Mouse (Mus musculus): ENCODE results near the gene Gcfc2.

Gcfc2 gene

DNA sequence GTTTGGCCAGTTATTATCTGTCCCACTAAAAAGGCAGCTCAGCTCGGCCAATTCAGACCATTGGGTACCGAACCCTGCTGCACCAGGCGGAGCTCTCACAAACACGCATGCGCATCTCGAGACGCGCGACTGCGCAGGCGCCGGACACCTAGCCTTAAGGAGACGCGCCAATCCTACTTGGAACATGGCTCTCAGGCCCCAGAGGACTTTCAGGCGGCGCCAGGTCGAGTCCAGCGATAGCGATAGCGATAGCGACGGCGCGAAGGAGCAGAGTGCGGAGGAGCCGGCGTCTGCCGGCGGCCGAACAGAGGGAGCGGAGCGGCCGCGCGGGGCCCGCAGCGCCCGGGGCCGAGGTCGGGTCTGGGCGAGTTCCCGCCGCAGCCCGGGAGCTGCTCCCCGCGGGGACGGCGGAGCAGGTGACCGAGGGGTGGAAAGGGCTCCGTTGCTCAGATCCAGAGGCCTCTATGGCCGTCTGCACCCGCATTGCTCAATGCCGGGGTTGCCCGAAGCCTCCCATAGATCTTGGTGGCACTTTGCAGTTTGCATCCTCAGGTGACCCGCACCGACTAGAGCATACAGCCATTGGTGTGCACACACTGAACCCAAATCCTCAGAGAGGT, at the start of gene Gcfc2:
Gene Gcfc2 (plus strand): TSS at position 147 of the 620 bp plus-strand sequence.
- DNase-seq: peak; percentile 93 to 95

DNA sequence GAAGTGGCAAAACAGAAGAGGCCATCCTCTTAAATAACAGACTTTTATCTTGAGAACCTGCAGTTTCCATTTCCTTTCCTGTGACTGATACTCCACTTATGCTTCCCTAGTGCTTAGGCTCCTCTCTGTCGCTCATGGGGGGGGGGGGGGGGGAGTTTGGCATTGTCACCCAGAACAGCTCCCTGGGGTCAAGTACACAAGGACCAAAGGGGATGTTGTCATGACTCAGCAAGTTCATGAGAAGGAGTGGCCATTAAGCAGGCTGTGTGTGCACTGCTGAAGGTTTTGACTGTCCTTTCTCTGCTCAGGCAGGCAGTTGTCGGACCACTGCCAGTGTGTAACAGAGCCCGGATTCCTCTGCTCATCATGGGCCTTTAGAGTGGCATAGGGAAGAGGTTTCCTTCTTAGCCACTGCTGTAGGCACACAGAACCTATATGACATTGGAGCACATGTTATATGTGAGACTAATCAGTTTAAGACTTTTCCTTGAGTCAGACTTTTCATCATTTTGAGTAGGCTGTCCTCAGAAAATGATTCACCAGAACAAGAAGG, 27.7 kb upstream of the Gcfc2 start:
- DNase-seq: no peak

DNA sequence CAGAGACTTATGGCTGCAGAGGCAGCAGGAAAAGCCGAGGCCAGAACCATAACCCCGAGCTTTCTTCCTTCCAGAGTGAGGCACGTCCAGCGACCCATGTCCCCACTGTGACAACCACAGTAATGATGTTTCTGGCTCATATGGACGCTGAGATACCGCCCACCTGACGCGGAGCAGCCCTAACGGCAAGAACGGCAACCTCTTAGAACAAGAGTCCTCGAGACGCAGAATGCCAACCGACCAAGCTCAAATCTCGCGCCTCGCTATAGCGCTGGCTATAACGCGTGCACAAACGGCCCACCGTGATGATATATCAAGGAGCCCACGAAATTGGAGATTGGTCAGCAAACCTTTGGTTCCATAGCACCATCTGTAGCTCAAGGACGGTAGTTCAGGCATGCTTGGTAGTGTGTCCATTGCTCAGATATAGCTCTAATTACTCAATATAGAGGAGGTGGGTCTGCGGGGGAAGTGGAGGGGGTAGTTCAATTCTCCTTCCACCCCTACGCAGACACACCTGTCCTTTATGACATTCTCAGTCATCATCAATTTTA, 13.1 kb upstream of the Gcfc2 start:
- DNase-seq: no peak

DNA sequence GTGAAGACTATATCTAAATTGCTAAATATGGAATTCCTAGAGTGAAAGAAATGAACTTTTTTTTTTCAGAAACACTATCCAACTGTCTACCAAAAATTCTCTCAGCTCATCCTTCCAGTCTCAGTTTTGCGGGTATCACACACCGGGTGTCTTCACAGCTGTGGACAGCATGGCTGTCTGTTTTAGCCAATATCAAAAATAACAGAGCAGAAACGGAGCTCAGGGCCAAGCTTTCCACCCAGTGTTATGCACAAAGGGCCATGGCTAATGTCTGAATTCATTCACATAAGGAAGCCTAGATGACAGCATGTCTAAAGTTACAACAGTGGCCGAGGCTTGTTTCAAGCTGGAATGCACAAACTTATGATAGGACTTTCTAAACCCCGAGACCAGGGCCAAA, 12.2 kb upstream of the Gcfc2 start:
- no peak for DNase-seq

DNA sequence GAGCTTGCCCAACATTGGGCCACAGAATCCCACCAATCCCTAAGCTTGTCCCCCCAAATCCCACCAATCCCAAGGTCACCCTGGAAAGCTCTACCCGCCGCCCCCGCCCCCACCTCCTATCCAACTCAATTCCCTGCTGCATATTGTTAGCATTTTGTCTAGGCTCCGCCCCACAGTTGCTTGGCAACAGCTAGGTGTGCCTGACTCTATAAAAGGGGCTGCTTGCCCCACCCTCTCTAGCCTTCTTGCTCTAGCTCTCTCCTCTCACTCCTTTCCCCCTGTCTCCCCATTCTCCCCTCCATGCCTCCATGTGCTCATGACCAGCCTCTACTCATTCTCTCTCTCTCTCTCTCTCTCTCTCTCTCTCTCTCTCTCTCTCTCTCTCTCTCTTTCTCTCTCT, 11.8 kb upstream of the Gcfc2 start:
- no peak for DNase-seq

DNA sequence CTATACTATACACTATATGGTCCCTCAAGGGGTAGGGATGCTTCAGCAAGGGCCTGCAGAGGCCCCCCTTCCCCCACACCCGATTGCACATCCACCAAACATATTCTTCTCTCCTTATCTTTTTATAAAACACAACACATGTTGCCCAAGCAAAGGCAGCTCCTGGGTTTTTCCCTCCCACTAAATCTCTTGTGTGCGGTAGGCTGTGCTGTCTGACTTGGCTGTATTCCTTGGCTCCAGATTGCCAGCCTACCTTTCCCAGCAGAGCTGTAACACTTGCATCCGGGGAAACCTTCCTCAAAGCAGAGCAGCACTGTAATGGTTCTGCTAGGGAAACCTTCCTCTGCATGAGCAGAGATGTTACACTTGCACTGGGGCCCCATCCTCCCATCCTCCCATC, 11.3 kb upstream of the Gcfc2 start:
- DNase-seq: no peak

DNA sequence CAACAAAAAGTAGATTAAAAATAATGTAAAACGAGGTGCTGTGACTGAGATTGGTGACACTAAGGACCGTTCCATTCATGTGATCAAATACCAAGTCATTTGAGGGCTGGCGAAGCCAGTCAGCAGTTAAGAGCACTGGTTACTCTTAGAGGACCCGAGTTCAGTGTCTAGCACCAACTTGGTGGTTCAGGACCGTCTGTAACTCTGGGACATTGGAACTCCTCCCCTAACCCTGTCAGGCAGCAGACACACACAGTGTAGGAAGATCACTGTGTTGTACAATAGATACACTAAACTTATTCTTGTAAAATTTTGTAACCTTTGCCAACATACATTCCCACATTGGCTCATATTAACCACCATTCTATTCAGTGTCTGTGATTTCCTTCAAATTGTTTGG, 835 bp downstream of the Gcfc2 start:
- DNase-seq: no peak

DNA sequence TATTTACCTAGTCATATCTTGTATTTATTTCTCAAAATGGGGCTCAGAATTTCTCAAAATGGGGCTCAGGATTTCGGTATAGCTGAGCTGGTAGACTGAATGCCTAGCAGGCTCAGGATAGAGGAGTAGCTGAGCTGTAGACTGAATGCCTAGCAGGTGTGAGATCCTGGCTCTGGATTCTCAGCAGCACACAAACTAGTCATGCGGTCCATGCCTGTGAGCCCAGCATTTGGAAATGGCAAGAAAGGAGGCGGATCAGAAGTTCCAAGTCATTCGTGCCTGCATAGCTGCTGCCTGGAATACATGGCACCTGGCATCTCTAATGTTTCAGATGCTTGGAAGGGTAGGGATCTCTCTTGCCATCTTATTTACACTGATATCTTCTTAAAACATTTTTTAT, 5.9 kb downstream of the Gcfc2 start:
- DNase-seq: no peak

DNA sequence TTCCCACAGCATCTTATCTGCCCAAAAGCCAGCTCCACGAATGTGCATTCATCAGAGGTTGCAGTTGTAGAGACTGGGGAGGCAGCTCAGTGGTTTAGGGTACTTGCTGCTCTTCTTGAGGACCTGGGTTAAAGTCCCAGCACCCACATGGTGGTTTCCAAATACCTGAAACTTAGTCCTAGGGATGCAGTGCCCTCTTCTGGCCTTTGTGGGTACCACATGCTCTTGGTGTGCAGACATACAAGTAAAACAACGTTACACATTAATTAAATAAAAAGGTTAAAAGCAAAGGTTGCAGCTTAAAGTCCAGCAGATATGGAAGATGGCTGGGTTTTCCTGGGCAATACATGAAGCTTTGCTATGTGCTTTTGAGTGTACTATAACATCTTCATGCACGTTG, 9.8 kb downstream of the Gcfc2 start:
- DNase-seq: no peak

DNA sequence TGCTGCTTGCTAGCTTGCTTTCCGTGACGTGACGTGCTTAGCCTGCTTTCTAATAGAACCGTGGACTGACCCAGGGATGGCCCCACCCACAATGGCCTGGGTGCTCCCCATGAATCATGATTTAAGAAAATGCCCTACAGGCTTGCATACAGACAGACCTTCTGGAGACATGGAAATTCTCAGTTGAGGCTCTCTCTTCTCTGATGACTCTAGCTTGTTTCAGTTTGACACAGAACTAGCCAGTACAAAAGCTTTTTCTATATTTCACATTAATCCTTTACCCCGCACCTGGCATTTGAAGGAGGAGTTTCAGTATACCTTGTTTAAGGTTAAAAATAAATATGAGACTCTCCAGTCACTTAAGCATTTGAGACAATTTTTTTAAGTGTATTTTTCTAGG, 18.2 kb downstream of the Gcfc2 start:
- DNase-seq: no peak

DNA sequence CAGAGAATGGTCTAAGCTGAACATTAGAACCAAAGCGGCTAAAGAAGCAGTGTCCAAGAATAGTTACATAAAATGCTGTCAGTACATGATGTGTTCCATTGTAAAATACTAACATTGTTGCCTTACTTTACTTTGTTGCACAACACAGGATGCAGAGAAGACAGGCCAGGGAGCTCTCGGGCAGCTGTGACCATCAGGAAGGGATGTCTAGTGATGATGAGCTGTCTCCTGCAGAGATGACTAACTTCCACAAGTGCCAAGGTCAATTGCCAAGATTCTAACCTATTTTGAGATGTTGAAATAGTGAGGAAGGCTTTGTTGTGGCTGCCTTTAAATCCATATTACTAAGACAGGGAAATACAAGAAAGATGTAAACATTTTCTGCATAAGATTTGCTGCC, 19.8 kb downstream of the Gcfc2 start:
- DNase-seq: no peak

DNA sequence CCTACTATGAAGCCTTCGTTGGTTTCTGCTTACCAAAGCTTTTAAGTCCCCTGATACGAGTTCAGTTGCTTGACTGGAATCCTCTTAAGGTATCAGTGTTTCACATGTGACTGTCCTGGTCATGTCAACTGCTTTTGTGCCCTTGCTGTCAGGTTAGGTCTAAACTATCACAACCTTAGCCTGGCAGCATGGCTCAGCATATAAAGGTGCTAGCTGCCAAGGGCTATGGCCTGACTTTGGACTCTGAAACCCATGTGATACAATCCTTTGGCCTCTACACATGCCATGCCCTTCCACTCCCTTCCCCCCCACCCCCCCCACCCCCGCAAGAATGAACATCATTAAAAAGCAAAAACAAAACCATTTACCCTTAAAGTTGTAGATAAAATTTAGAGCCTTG, 21.0 kb downstream of the Gcfc2 start:
- no peak for DNase-seq

DNA sequence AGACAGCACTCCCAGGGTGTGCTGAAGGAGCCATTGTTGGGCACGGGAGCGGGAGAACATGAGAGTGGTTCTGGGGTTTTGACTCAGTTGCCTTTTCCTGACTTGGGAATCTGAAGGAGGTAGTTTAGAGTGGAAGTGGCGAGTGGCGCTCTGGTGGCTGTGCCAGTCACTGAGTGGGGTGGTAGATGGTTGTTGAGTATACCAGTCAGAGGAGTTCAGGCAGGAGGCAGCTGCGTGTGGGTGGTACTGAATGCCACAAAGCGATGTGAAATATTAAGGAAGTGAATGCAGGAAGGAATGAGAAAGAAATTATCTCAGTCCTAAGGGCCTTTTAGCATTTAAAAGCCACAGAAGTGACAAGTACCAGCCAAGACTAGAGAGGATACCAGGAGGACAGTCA, 23.4 kb downstream of the Gcfc2 start:
- no peak for DNase-seq

DNA sequence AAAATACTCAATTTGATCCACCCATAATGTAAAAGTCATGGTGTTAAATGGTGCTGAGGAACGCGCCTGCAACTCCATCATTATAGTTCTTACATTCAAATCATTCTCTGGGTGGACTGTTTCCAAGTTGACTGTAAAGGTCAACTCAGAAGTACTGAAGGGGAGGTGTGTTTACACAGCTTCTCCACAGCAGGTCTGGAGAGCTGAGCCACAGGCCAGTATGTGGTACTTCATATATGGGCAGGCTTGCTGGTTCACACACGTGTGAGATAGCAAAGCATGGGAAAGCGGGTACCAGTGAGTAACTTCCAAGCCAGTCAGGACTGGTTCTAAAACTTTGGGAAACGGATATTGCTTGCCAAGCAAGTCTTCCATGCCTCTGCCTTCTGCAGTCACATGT, 31.7 kb downstream of the Gcfc2 start:
- peak; percentile 17 to 42 for DNase-seq

DNA sequence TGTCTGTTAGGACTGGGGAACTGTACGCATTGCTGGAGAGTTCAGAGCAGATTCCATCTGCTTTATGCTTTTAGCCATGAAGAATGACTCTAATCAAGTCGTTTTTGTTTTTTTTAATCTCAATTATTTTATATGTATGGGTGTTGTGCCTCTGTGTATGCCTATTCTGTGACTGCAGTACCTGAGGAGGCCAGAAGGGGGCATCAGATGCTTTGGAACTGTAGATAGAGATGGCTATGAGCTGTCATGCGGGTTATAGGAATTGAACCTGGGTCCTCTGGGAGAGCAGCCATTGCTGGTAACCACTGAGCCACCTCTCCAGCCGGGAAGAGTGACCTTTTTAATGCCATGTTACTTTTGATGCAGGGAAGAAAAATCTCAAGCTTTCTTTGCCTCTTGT, 32.9 kb downstream of the Gcfc2 start:
- no peak for DNase-seq

DNA sequence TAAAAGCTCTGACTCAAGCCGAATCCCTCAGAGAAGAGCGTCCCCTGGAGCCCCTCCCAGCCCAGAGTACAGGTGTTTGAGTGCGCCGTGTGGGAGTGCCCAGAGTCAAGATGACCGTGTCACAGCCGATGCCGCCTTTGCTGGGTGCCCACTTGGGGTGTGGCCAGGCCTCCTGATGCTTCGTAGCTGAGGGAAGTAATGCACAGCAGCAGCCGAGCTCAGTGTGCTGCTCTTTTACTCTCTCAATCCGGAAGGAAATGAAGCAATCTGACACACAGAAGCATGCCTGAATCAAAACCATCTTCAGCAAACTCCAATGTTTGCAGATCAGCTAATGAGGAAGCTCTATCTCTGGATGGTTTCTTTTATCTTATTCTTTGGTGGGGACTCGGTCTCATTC, 34.5 kb downstream of the Gcfc2 start:
- no peak for DNase-seq

DNA sequence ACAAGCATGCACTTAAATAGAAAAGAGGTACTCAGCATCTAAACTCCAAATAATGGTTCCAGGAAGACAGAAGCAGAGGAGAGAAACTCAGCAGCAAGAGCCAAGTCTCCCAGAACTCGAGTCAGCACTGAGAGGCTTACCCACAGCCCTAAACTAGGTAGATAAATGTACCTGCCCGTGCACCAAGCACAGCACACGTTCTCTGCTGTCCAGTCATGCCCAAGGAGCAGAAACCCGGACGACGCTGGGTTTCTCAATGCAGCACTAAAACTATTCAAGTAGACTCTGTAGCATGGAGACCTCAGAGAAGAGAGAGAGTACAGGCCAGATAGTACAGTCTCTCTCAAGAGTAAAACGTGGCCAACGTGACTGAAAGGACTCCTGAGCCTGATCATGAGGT, 36.4 kb downstream of the Gcfc2 start:
- DNase-seq: no peak

DNA sequence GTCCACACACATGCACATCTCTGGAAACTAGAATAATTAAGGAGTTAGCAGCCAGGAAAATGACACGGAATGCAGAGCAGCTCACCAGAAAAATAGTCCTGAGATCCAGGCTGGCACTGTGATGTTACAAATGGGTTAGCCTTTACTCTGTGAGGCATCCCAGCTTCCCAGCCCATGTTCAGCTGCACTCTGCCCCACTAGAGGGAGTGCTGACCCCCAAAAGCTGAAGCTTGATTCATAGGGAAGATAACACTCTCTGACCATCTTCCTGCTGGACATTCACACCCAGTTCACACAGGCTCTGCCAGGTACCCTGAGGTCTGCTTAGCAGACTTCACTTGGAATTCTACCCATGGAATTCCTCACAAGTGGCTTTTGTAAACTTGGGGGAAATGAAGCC, 36.8 kb downstream of the Gcfc2 start:
- no peak for DNase-seq

DNA sequence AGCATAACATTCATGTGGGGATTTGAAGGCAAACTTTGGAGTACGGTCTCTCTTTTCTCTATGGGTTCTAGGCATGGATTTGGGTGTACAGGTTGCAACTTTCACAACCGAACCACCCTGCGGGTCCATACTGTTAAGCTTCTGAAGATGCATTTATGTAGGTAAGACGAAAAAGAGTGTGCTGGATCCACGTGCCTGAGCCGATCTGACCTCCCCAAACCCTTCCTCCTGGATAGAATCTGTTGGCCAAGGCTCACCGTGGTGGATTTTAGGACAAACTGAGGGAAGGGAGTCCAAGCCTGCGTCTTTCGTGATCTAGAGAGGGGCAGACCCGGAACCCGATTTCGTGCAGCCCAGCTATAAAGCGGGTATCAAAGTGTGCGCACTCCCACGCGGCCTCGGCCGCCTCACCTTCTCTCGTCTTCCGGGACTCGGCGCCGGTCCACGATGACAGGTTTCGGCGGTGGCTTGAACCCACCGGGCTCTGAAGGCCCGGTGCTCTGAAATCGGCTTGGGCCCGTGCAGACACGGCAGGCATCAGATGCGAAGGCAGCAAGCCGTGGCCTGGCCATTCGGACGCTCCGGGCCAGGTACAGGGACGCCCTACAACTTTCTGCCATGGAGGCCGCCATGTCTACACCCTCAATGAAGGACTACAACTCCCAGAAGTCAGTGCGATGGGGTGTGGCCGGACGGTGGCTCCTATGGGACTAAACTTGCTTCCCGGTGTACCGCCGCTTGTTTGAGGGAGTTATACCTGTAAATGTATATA, 42.0 kb downstream of the Gcfc2 start, which contains the start of gene Mrpl19:
Gene Mrpl19 (minus strand): TSS at position 663 of the 772 bp plus-strand sequence.
- DNase-seq: peak; percentile 93 to 94

DNA sequence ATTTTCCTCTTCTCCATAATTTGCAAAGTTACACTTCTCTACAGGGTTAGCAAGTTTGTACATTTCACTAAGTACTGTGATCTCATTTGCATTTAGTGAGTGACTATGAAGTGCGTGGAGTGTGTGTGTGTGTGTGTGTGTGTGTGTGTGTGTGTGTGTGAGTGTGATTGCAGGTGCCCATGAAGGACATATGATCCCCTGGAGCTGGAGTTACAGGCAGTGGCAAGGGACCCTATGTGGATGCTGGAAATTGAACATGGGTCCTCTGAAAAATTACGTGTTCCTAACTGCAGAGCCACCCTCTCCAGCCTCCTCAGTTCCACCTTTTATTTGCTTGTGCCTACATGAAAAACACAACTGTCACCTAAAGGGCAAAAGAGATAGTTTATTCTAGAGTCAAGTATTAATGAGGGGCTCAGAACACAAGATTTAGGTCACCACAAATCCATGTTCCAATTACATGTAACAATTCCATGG, 42.6 kb downstream of the Gcfc2 start:
- no peak for DNase-seq

DNA sequence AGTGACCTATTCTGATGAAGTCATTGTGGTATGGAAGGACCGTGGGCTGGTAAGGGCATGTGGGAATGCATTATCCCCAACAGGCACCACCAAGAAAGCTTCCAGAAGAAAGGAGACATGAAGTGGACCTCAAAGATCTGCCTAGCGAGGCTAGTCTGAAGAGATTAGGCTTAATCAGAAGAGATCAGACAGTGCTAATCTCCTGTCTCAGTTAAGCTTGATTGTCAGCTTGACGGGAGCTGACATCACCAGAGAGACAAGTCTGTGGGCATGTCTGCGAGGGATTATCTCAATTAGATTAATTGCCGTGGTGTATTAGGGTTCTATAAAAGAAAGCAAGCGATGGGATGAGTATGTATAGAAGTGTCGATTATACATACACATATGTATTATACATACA, 47.7 kb downstream of the Gcfc2 start:
- DNase-seq: no peak

DNA sequence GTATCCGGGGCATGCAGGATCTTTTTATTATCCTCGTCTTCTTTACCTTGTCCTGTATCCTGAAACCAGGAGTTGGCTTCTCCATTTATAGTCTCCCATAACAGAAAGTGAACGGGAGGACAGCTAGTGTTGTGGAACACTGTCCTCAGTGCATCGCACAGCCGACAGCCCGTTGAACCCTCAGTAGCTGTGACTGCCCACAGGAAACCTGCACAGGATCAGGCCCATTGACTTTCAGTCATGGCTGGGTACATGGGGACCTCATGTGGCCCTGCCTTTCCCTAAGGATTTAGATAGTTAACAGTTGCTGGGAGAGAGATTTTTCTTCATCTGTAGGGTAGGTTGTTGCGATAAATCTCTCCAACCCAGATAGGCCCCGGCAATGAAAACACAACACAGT, 49.1 kb downstream of the Gcfc2 start:
- DNase-seq: no peak

DNA sequence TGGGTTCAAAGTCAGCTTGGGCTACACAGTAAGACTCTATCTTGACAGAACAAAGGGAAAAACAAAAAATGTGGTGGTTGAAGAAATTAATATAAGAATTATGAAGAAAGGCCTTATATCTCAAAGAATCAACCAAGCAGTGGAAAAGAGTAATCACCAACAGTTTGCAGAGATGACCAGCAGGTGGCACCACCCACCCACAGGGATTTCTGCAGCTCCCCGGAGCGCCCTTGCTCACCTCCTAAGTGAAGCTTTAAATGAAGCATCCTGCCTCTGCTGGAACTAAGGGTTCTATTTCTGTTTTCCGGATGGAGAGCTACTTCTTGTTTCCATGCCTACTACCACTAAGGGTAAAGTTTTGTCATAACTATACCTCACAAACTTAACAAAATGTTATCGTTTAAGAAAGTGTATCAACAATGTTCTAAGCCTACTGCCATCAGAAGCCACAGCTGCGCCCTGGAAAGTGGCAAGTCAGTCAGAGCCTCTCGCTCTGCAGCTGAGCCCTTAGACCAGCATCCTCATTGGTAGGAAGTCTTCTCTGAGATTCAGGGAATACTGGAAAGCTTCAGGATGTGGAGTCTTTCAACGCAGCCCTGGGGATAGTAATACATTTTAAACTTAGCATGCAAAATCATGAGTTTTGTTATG, 52.6 kb downstream of the Gcfc2 start:
- peak; percentile 64 to 70 for DNase-seq

Measured in lung, adult 18-20 months (tissue).